Mouse (Mus musculus): ENCODE data around the gene Gm20388.

DNA sequence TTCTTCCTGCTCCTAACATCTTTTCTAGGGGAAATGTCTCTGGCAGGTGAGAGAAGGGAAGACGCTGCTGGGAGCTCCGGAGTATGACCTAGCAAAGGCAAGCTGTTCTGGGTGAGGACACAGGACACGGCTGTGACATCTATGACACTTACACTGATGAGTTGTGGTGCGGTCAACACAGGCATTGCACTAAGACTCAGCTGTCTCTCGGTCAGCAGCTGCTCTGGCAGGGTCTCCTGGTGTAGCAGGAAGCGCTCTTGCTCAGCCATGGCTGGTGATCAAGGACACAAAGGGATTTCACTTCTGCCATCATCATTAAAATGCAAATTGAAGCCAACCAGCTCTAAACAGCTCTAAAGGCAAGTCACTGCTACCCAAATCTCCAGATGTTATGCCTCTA lies 3997.0 kb downstream of the Gm20388 start:
- no peak for TF ChIP-seq EP300 (IDR thresholded peaks at IDR 0.05; ENCODE audit: low read depth)
- no peak for TF ChIP-seq CTCF (IDR thresholded peaks at IDR 0.05; ENCODE audit: low read depth)

Measured in liver, embryonic 14.5 days (tissue).